Comparison of ENCODE assay signal across 9 mouse cellular contexts in genomic region chr11:69196766-69197165, GRCm38 (mm10). TPM values are rescaled to one million over a fixed set of nuclear protein-coding genes. Genes with fewer than 3 reads are reported as not detected.
DNase-seq lines count a peak whose midpoint lies in the region; ATAC-seq and TF ChIP-seq lines count a peak whose summit lies in the region.
"Had no signal": no experiment of that assay in that cellular context is flagged by ENCODE, and none has a peak within 500 bp of the region (broad histone marks: within the 10 kb centered on the region; RNA-seq: fewer than 3 reads in every experiment).

No protein-coding gene starts in this region.

- no peak for TF ChIP-seq POLR2A in CH12.LX (IDR thresholded peaks at IDR 0.05; ENCODE audit: low read depth, low read length)

- no peak for ATAC-seq in embryonic facial prominence, embryonic 13.5 days (ENCODE audit: insufficient number of reproducible peaks, insufficient read depth, low FRiP score, low TSS enrichment, low read depth)
- no peak for ATAC-seq in intestine, postnatal 0 days
- no peak for ATAC-seq in stomach, embryonic 14.5 days (ENCODE audit: insufficient number of reproducible peaks, insufficient read depth, low FRiP score, low read depth)

- peak in 1 of 2 experiments; percentile 61; a peak in 2 of 4 replicates for TF ChIP-seq CTCF in CH12.LX (conservative IDR thresholded peaks at IDR 0.05 in 1 of 2, IDR thresholded peaks at IDR 0.05 in 1 of 2; ENCODE audit: low read depth in 2 of 2, low read length in 2 of 2)
- peak; percentile 60 for TF ChIP-seq CTCF in intestine, postnatal 0 days (IDR thresholded peaks at IDR 0.05; ENCODE audit: low read depth)

- dilution Hi-C loops in CH12.LX (cut with MboI; ENCODE audit: extremely low pct_ligation_motif_present, extremely low pct_unique_long_range_greater_than_20kb, low sequenced_read_pairs): no loop called here

- peak overlapping the region in 1 of 3 experiments; percentile 10 for H3K4me3 ChIP-seq in CH12.LX (replicated peaks in 1 of 3; ENCODE audit: low read depth in 2 of 3, low read length in 2 of 3, poor library complexity in 1 of 3)
- peak overlapping the region; percentile 40 for H3K4me3 ChIP-seq in embryonic facial prominence, embryonic 13.5 days
- H3K4me3 ChIP-seq in intestine, postnatal 0 days (ENCODE audit: low read depth, low read length): no peak overlapping the region
- H3K4me3 ChIP-seq in stomach, embryonic 14.5 days (ENCODE audit: low read depth, low read length): peak overlapping the region; percentile 23; the same call in 1 of the 2 replicates

- H3K27ac ChIP-seq in CH12.LX (ENCODE audit: insufficient read depth, low read depth): no peak overlapping the region
- no peak overlapping the region for H3K27ac ChIP-seq in embryonic facial prominence, embryonic 13.5 days
- H3K27ac ChIP-seq in intestine, postnatal 0 days (ENCODE audit: low read depth, low read length): no peak overlapping the region
- no peak overlapping the region for H3K27ac ChIP-seq in stomach, embryonic 14.5 days (ENCODE audit: low read length)

- no peak for TF ChIP-seq EP300 in CH12.LX (IDR thresholded peaks at IDR 0.05; ENCODE audit: low read length)

- peak; percentile 42 for TF ChIP-seq RAD21 in CH12.LX (IDR thresholded peaks at IDR 0.05; ENCODE audit: low read depth, low read length)

- H3K9ac ChIP-seq in CH12.LX (ENCODE audit: insufficient read depth, low read depth): no peak overlapping the region
- H3K9ac ChIP-seq in embryonic facial prominence, embryonic 13.5 days: peak overlapping the region; percentile 65; the same call in 1 of the 2 replicates
- H3K9ac ChIP-seq in intestine, postnatal 0 days (ENCODE audit: low read depth, low read length): no peak overlapping the region
- H3K9ac ChIP-seq in stomach, embryonic 14.5 days (replicated peaks; ENCODE audit: low read depth, low read length): no peak overlapping the region

- no peaks in the 10 kb centered on the region for H3K79me2 ChIP-seq in CH12.LX (replicated peaks; ENCODE audit: control insufficient read depth, extremely low read depth, insufficient read depth, poor library complexity, severe bottlenecking)

- H3K4me1 ChIP-seq in CH12.LX (ENCODE audit: control insufficient read depth in 1 of 2, insufficient read depth in 2 of 2): peaks cover 2 to 10% of the 10 kb centered on the region in 2 experiments; a peak in 3 of 4 replicates
- peaks cover 14% of the 10 kb centered on the region for H3K4me1 ChIP-seq in embryonic facial prominence, embryonic 13.5 days
- H3K4me1 ChIP-seq in intestine, postnatal 0 days (replicated peaks; ENCODE audit: control insufficient read depth, insufficient read depth, low read length): no peaks in the 10 kb centered on the region
- H3K4me1 ChIP-seq in stomach, embryonic 14.5 days (ENCODE audit: control insufficient read depth, insufficient read depth, low read length): 0 out of 2 replicates have a peak, but pooled peaks cover 4% of the 10 kb centered on the region

- DNase-seq in adrenal gland, postnatal 10 days: peak; percentile 10
- DNase-seq in adrenal gland, adult 18-20 months (ENCODE audit: low spot score in 2 of 2): no peak
- no peak for DNase-seq in CH12.LX (ENCODE audit: extremely low read depth)
- DNase-seq in spleen, postnatal 14 days (ENCODE audit: low spot score in 2 of 2): no peak
- DNase-seq in layer of hippocampus, postnatal 14 days (ENCODE audit: low spot score in 2 of 2): no peak

- H3K9me3 ChIP-seq in CH12.LX (replicated peaks; ENCODE audit: low read length): no peaks in the 10 kb centered on the region
- H3K9me3 ChIP-seq in embryonic facial prominence, embryonic 13.5 days: no peaks in the 10 kb centered on the region
- no peaks in the 10 kb centered on the region for H3K9me3 ChIP-seq in intestine, postnatal 0 days (ENCODE audit: control insufficient read depth)
- H3K9me3 ChIP-seq in stomach, embryonic 14.5 days (ENCODE audit: control insufficient read depth, low read depth, low read length): no peaks in the 10 kb centered on the region

- in situ Hi-C loops in CH12.LX (cut with MboI; ENCODE audit: low pct_ligation_motif_present, low pct_unique_long_range_greater_than_20kb, low sequenced_read_pairs): no loop called here

- 5% methylated on average over 5 of the region's 5 CpGs for WGBS in embryonic facial prominence, embryonic 13.5 days
- 6% methylated on average over 5 of the region's 5 CpGs for WGBS in intestine, postnatal 0 days
- 11% methylated on average over 5 of the region's 5 CpGs for WGBS in stomach, embryonic 14.5 days

- peaks cover 68% of the 10 kb centered on the region for H3K27me3 ChIP-seq in CH12.LX (replicated peaks)
- peaks cover 40% of the 10 kb centered on the region for H3K27me3 ChIP-seq in embryonic facial prominence, embryonic 13.5 days
- H3K27me3 ChIP-seq in intestine, postnatal 0 days (replicated peaks; ENCODE audit: control insufficient read depth, insufficient read depth, low read length): peaks cover 24% of the 10 kb centered on the region
- peaks cover 10% of the 10 kb centered on the region for H3K27me3 ChIP-seq in stomach, embryonic 14.5 days (ENCODE audit: control insufficient read depth, insufficient read depth, low read length)

- H3K36me3 ChIP-seq in CH12.LX (replicated peaks in 1 of 2; ENCODE audit: control insufficient read depth in 1 of 2, insufficient read depth in 1 of 2, low read length in 1 of 2): no peaks in the 10 kb centered on the region
- H3K36me3 ChIP-seq in embryonic facial prominence, embryonic 13.5 days: no peaks in the 10 kb centered on the region
- no peaks in the 10 kb centered on the region for H3K36me3 ChIP-seq in intestine, postnatal 0 days (ENCODE audit: control insufficient read depth, insufficient read depth)
- no peaks in the 10 kb centered on the region for H3K36me3 ChIP-seq in stomach, embryonic 14.5 days (ENCODE audit: control insufficient read depth, insufficient read depth, low read length)

- H3K4me2 ChIP-seq in CH12.LX (ENCODE audit: insufficient read depth, low read depth, poor library complexity, severe bottlenecking): peak overlapping the region; percentile 42
- peak overlapping the region; percentile 63 for H3K4me2 ChIP-seq in embryonic facial prominence, embryonic 13.5 days
- H3K4me2 ChIP-seq in intestine, postnatal 0 days (replicated peaks; ENCODE audit: low read depth): peak overlapping the region; percentile 60
- H3K4me2 ChIP-seq in stomach, embryonic 14.5 days (replicated peaks; ENCODE audit: low read depth, low read length): peak overlapping the region; percentile 44

TF ChIP-seq in CH12.LX, 34 proteins besides CTCF, POLR2A, EP300 and RAD21:
- TF ChIP-seq POLR2AphosphoS2 (IDR thresholded peaks at IDR 0.05; ENCODE audit: low read depth, low read length): no peak
- peak; percentile 48; the same call in 1 of the 2 replicates for TF ChIP-seq SMC3 (IDR thresholded peaks at IDR 0.05; ENCODE audit: low read depth, low read length)

RNA-seq across cellular contexts. Expression of gene Alox8, which starts 0.9 kb away (rescaled TPM):
- not detected for total RNA-seq in adrenal gland, postnatal 10 days (2021)
- total RNA-seq in adrenal gland, adult 18-20 months (2021): not detected
- total RNA-seq in CH12.LX (2012; rRNA removed) (0.30 and 0.50 TPM in 2 replicates), CH12.LX (2014; rRNA removed) (not detected in 2 replicates)
- polyA plus RNA-seq in CH12.LX (2012; ENCODE audit: insufficient read length, low read depth): 0.10 TPM in 1 of 2 replicates, not detected in the other
- polyA plus RNA-seq in embryonic facial prominence, embryonic 13.5 days (2015; fragmentation: Nextera tagmentation; extraction: Ambion mirVana): 0.23 and 0.52 TPM in 2 replicates
- not detected in 2 replicates for polyA plus RNA-seq in intestine, postnatal 0 days (2015; fragmentation: Nextera tagmentation; extraction: Ambion mirVana)
- 0.15 TPM in 1 of 2 replicates, not detected in the other for polyA plus RNA-seq in stomach, embryonic 14.5 days (2014; fragmentation: Nextera tagmentation; extraction: Ambion mirVana)
- 1 to 10 TPM; 5.5 to 8.4 TPM for total RNA-seq in layer of hippocampus, postnatal 14 days (2021)
- polyA plus RNA-seq: small intestine, adult 2 months had no signal

RNA-seq across cellular contexts. Expression of gene Alox12b, which starts 40.0 kb away (rescaled TPM):
- total RNA-seq in adrenal gland, postnatal 10 days (2021): not detected
- total RNA-seq in adrenal gland, adult 18-20 months (2021): not detected
- total RNA-seq in CH12.LX (2012; rRNA removed) (not detected in 2 replicates), CH12.LX (2014; rRNA removed) (not detected in 2 replicates)
- not detected in 2 replicates for polyA plus RNA-seq in CH12.LX (2012; ENCODE audit: insufficient read length, low read depth)
- polyA plus RNA-seq in embryonic facial prominence, embryonic 13.5 days (2015; fragmentation: Nextera tagmentation; extraction: Ambion mirVana): 0.21 TPM in 1 of 2 replicates, not detected in the other
- 0.08 and 0.13 TPM in 2 replicates for polyA plus RNA-seq in intestine, postnatal 0 days (2015; fragmentation: Nextera tagmentation; extraction: Ambion mirVana)
- polyA plus RNA-seq in stomach, embryonic 14.5 days (2014; fragmentation: Nextera tagmentation; extraction: Ambion mirVana): not detected in 2 replicates
- total RNA-seq in layer of hippocampus, postnatal 14 days (2021): under 1 TPM; 0.65 to 0.95 TPM
- polyA plus RNA-seq: small intestine, adult 2 months had no signal

RNA-seq across cellular contexts. Expression of gene Gucy2e, which starts 40.1 kb away (rescaled TPM):
- not detected for total RNA-seq in adrenal gland, postnatal 10 days (2021)
- total RNA-seq in adrenal gland, adult 18-20 months (2021): under 1 TPM in 1 of 2 experiments, not detected in 1; 0.07 TPM
- total RNA-seq in CH12.LX (2012; rRNA removed) (not detected in 2 replicates), CH12.LX (2014; rRNA removed) (0.03 TPM in 1 of 2 replicates, not detected in the other)
- not detected in 2 replicates for polyA plus RNA-seq in CH12.LX (2012; ENCODE audit: insufficient read length, low read depth)
- polyA plus RNA-seq in embryonic facial prominence, embryonic 13.5 days (2015; fragmentation: Nextera tagmentation; extraction: Ambion mirVana): 0.45 and 0.62 TPM in 2 replicates
- polyA plus RNA-seq in intestine, postnatal 0 days (2015; fragmentation: Nextera tagmentation; extraction: Ambion mirVana): 0.03 TPM in 1 of 2 replicates, not detected in the other
- polyA plus RNA-seq in stomach, embryonic 14.5 days (2014; fragmentation: Nextera tagmentation; extraction: Ambion mirVana): 0.06 TPM in 1 of 2 replicates, not detected in the other
- 1 to 10 TPM; 1.0 to 1.1 TPM for total RNA-seq in layer of hippocampus, postnatal 14 days (2021)
- polyA plus RNA-seq: small intestine, adult 2 months had no signal

Comparison
In these comparisons a context has a peak if more than half of its experiments do, and no peak if none do; other contexts are left out.
1. RNA of gene Alox8, which starts 0.9 kb away (total RNA-seq): 5.5 to 8.4 TPM in layer of hippocampus, postnatal 14 days; 0.30 to 0.50 TPM in CH12.LX, not detected in adrenal gland, adult 18-20 months and not detected in adrenal gland, postnatal 10 days; every median in the first group is over 4 times any median in the second.
2. Peak in every context shown above with its lines, with median percentiles within 50 percentile points of each other: H3K4me2 ChIP-seq.